In the genomic region with DNA sequence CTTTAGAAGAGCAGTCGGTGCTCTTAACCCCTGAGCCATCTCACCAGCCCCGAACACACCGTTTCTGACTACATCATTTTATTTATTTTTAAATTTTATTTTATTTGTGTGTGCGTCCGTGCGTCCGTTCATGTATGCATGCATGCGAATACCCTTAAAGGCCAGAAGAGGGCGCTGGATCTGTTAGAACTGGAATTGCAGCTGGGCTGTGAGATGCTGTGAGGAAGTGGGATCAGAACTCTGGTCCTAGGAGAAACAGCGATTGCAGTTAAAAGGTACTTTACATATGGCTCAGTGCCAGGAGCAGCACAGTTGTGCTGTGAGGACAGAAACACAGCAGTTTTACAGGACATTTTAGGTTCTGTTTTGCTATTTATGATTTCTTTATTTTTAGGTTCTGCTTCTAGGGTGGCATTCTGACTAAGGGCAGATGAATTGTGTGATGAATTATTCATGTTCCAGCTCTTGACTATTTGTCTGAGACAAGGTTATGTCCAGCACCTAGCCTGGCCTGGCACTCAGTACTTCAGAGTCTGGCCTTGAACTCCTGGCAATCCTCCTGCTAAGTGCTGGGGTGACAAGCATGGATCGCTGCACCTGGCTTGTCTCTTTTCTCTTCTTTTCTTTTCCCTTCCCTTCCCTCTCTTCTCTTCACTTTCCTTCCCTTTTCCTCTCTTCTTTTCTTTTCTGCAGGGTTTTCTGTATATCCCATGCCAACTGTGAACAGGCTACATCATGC, we compare ENCODE assay signal across 10 mouse cellular contexts.
A peak's percentile ranks its signal among the peaks of the same experiment; 100 is the strongest.
DNase-seq lines count a peak whose midpoint lies in the region; ATAC-seq and TF ChIP-seq lines count a peak whose summit lies in the region.
"Had no signal": no experiment of that assay in that cellular context is flagged by ENCODE, and none has a peak within 500 bp of the region (broad histone marks: within the 10 kb centered on the region; RNA-seq: fewer than 3 reads in every experiment).

No protein-coding gene starts in this region.

- H3K27me3 ChIP-seq in heart, embryonic 11.5 days (ENCODE audit: control insufficient read depth, insufficient read depth, low read length) = no peaks in the 10 kb centered on the region
- H3K27me3 ChIP-seq in lung, embryonic 14.5 days (ENCODE audit: insufficient read depth, low read length) = no peaks in the 10 kb centered on the region
- no peaks in the 10 kb centered on the region for H3K27me3 ChIP-seq in splenic B cell, adult 2 months (ENCODE audit: control insufficient read depth, insufficient read depth, low read length, poor library complexity, severe bottlenecking)

- no peak overlapping the region for H3K4me2 ChIP-seq in heart, embryonic 11.5 days
- H3K4me2 ChIP-seq in lung, embryonic 14.5 days = no peak overlapping the region

- 0 out of 2 replicates have a peak overlapping the region, but pooled peaks have one; percentile 6 for H3K27ac ChIP-seq in heart, embryonic 11.5 days (ENCODE audit: low read depth, low read length)
- no peak overlapping the region for H3K27ac ChIP-seq in lung, embryonic 14.5 days (ENCODE audit: low read depth)
- H3K27ac ChIP-seq: macrophage had no signal

- 83% methylated on average over 11 of the region's 11 CpGs for WGBS in heart, embryonic 11.5 days (ENCODE audit: insufficient replicate concordance)
- 83% methylated on average over 11 of the region's 11 CpGs for WGBS in lung, embryonic 14.5 days

- no peak for DNase-seq in heart, postnatal 25 days (ENCODE audit: low spot score)
- no peak for DNase-seq in lung, embryonic 14.5 days
- no peak for DNase-seq in lung, postnatal 25 days (ENCODE audit: low spot score)
- DNase-seq in ZHBTc4 (ENCODE audit: low read depth, low spot score) = peak; percentile 87
- peak; percentile 31 for DNase-seq in splenic B cell, adult 2 months (ENCODE audit: low read depth, low spot score)
- DNase-seq in spleen, postnatal 10 days (ENCODE audit: low spot score in 2 of 2) = no peak
- DNase-seq in right cerebral cortex, adult 18-20 months = no peak

- H3K36me3 ChIP-seq in heart, embryonic 11.5 days (ENCODE audit: control insufficient read depth, insufficient read depth, low read length) = no peaks in the 10 kb centered on the region
- no peaks in the 10 kb centered on the region for H3K36me3 ChIP-seq in lung, embryonic 14.5 days (ENCODE audit: insufficient read depth)
- no peaks in the 10 kb centered on the region for H3K36me3 ChIP-seq in splenic B cell, adult 2 months (ENCODE audit: control insufficient read depth, insufficient read depth, low read length, poor library complexity, severe bottlenecking)

- TF ChIP-seq CTCF in lung, embryonic 14.5 days (IDR thresholded peaks at IDR 0.05; ENCODE audit: low read depth) = peak; percentile 50

- no peak overlapping the region for H3K9ac ChIP-seq in heart, embryonic 11.5 days (ENCODE audit: low read depth, low read length)
- H3K9ac ChIP-seq in lung, embryonic 14.5 days = no peak overlapping the region

- intact Hi-C loops in heart, postnatal 25 days (cut with DNase I) = no loop called here

- no peaks in the 10 kb centered on the region for H3K9me3 ChIP-seq in heart, embryonic 11.5 days (replicated peaks; ENCODE audit: control insufficient read depth, low read length)
- H3K9me3 ChIP-seq in lung, embryonic 14.5 days (ENCODE audit: low read depth, low read length) = no peaks in the 10 kb centered on the region

- peaks cover 13% of the 10 kb centered on the region for H3K4me1 ChIP-seq in heart, embryonic 11.5 days (ENCODE audit: control insufficient read depth, insufficient read depth, low read length)
- no peaks in the 10 kb centered on the region for H3K4me1 ChIP-seq in lung, embryonic 14.5 days (ENCODE audit: insufficient read depth)

- H3K4me3 ChIP-seq in heart, embryonic 11.5 days (ENCODE audit: low read depth, low read length) = no peak overlapping the region
- H3K4me3 ChIP-seq in lung, embryonic 14.5 days (ENCODE audit: low read depth, low read length) = no peak overlapping the region

- ATAC-seq in heart, embryonic 11.5 days (replicated peaks; ENCODE audit: insufficient number of reproducible peaks, low FRiP score, low TSS enrichment) = no peak
- ATAC-seq in lung, embryonic 14.5 days (ENCODE audit: insufficient read depth) = no peak
- ATAC-seq: inflammation-experienced regulatory T-cells, adult 6 months had no signal

Comparison
In these comparisons a context has a peak if more than half of its experiments do, and no peak if none do; other contexts are left out.
1. DNase-seq: peak in ZHBTc4 (single experiment) and splenic B cell, adult 2 months (single experiment); none in heart, postnatal 25 days (single experiment), lung, embryonic 14.5 days (single experiment), lung, postnatal 25 days (single experiment), spleen, postnatal 10 days (0 of 2) and right cerebral cortex, adult 18-20 months (single experiment).